Mouse (Mus musculus): ENCODE measurements around the gene Kcnk1.

Gene Kcnk1

GRCm38 (mm10) chr8:125995101-125995986 is at the start of gene Kcnk1:
TSS of gene Kcnk1 (plus strand) at chr8:125995170.
- DNase-seq (ENCODE audit: extremely low spot score, low read depth, low spot score) = no peak

- DNase-seq (ENCODE audit: extremely low spot score, low read depth, low spot score) = no peak
Measured at GRCm38 (mm10) chr8:125948696-125949308, 46.2 kb upstream of the Kcnk1 start.

GRCm38 (mm10) chr8:125950007-125950940 is 44.7 kb upstream of the Kcnk1 start:
- peak; percentile 96 for DNase-seq (ENCODE audit: extremely low spot score, low read depth, low spot score)

- peak; percentile 26 for DNase-seq (ENCODE audit: extremely low spot score, low read depth, low spot score)
Measured at GRCm38 (mm10) chr8:125955671-125956070, 39.3 kb upstream of the Kcnk1 start.

- DNase-seq (ENCODE audit: extremely low spot score, low read depth, low spot score) = no peak
Measured at GRCm38 (mm10) chr8:125956796-125957195, 38.2 kb upstream of the Kcnk1 start.

- DNase-seq (ENCODE audit: extremely low spot score, low read depth, low spot score) = no peak
Measured at GRCm38 (mm10) chr8:125957226-125957993, 37.6 kb upstream of the Kcnk1 start.

- no peak for DNase-seq (ENCODE audit: extremely low spot score, low read depth, low spot score)
Measured at GRCm38 (mm10) chr8:125957994-125958368, 37.0 kb upstream of the Kcnk1 start.

- no peak for DNase-seq (ENCODE audit: extremely low spot score, low read depth, low spot score)
Measured at GRCm38 (mm10) chr8:125959363-125959771, 35.6 kb upstream of the Kcnk1 start.

GRCm38 (mm10) chr8:125960037-125960436 is 34.9 kb upstream of the Kcnk1 start:
- DNase-seq (ENCODE audit: extremely low spot score, low read depth, low spot score) = no peak

- DNase-seq (ENCODE audit: extremely low spot score, low read depth, low spot score) = no peak
Measured at GRCm38 (mm10) chr8:125961790-125962189, 33.2 kb upstream of the Kcnk1 start.

GRCm38 (mm10) chr8:125963807-125964211 is 31.2 kb upstream of the Kcnk1 start:
- DNase-seq (ENCODE audit: extremely low spot score, low read depth, low spot score) = no peak

GRCm38 (mm10) chr8:125971336-125971735 is 23.6 kb upstream of the Kcnk1 start:
- no peak for DNase-seq (ENCODE audit: extremely low spot score, low read depth, low spot score)

GRCm38 (mm10) chr8:125975981-125976380 is 19.0 kb upstream of the Kcnk1 start:
- DNase-seq (ENCODE audit: extremely low spot score, low read depth, low spot score) = no peak

- no peak for DNase-seq (ENCODE audit: extremely low spot score, low read depth, low spot score)
Measured at GRCm38 (mm10) chr8:125980826-125981225, 14.1 kb upstream of the Kcnk1 start.

- DNase-seq (ENCODE audit: extremely low spot score, low read depth, low spot score) = no peak
Measured at GRCm38 (mm10) chr8:125983515-125983914, 11.5 kb upstream of the Kcnk1 start.

- DNase-seq (ENCODE audit: extremely low spot score, low read depth, low spot score) = no peak
Measured at GRCm38 (mm10) chr8:125984140-125984539, 10.8 kb upstream of the Kcnk1 start.

- no peak for DNase-seq (ENCODE audit: extremely low spot score, low read depth, low spot score)
Measured at GRCm38 (mm10) chr8:125985364-125985763, 9.6 kb upstream of the Kcnk1 start.

- no peak for DNase-seq (ENCODE audit: extremely low spot score, low read depth, low spot score)
Measured at GRCm38 (mm10) chr8:125986999-125987589, 7.9 kb upstream of the Kcnk1 start.

- DNase-seq (ENCODE audit: extremely low spot score, low read depth, low spot score) = no peak
Measured at GRCm38 (mm10) chr8:125987996-125988395, 7.0 kb upstream of the Kcnk1 start.

GRCm38 (mm10) chr8:125993636-125994035 is 1.3 kb upstream of the Kcnk1 start:
- DNase-seq (ENCODE audit: extremely low spot score, low read depth, low spot score) = no peak
